Mouse (Mus musculus): ENCODE measurements around the gene Ddb2. TPM values are rescaled to one million over a fixed set of nuclear protein-coding genes. Genes with fewer than 3 reads are reported as not detected.

The Ddb2 gene
- polyA plus RNA-seq, 1 experiment: 8.4 TPM

GRCm38 (mm10) chr2:91194624-91195332 is 42.0 kb downstream of the Ddb2 start:
- peak; percentile 59 for TF ChIP-seq CTCF (IDR thresholded peaks at IDR 0.05; ENCODE audit: borderline replicate concordance, insufficient read depth, low read length)
- peak; percentile 28; the same call in 1 of the 2 replicates for TF ChIP-seq POLR2A (IDR thresholded peaks at IDR 0.05; ENCODE audit: low read depth, low read length)
- Histone ChIP-seq H3K4me1 (ENCODE audit: control insufficient read depth, insufficient read depth, low read length) (no peaks in the 10 kb centered on the region), H3K4me3 (ENCODE audit: insufficient read depth, low read length) (peak overlapping the region; percentile 2; the same call in 1 of the 2 replicates), H3K27ac (ENCODE audit: insufficient read depth, low read length) (no peak overlapping the region)

GRCm38 (mm10) chr2:91190501-91190900 is 46.3 kb downstream of the Ddb2 start:
- Histone ChIP-seq H3K27ac (ENCODE audit: insufficient read depth, low read length) (no peak overlapping the region), H3K4me1 (ENCODE audit: control insufficient read depth, insufficient read depth, low read length) (no peaks in the 10 kb centered on the region), H3K4me3 (ENCODE audit: insufficient read depth, low read length) (no peak overlapping the region)
- TF ChIP-seq CTCF (IDR thresholded peaks at IDR 0.05; ENCODE audit: borderline replicate concordance, insufficient read depth, low read length) (no peak), POLR2A (IDR thresholded peaks at IDR 0.05; ENCODE audit: low read depth, low read length) (no peak)

- Histone ChIP-seq H3K4me3 (ENCODE audit: insufficient read depth, low read length) (no peak overlapping the region), H3K27ac (ENCODE audit: insufficient read depth, low read length) (peak overlapping the region; percentile 17; the same call in 1 of the 2 replicates), H3K4me1 (ENCODE audit: control insufficient read depth, insufficient read depth, low read length) (no peaks in the 10 kb centered on the region)
- no peak for TF ChIP-seq CTCF (IDR thresholded peaks at IDR 0.05; ENCODE audit: borderline replicate concordance, insufficient read depth, low read length)
- TF ChIP-seq POLR2A (IDR thresholded peaks at IDR 0.05; ENCODE audit: low read depth, low read length): no peak
Measured at GRCm38 (mm10) chr2:91187431-91187830, 49.4 kb downstream of the Ddb2 start.

GRCm38 (mm10) chr2:91186208-91186607 is 50.6 kb downstream of the Ddb2 start:
- Histone ChIP-seq H3K4me1 (ENCODE audit: control insufficient read depth, insufficient read depth, low read length) (peaks cover 4% of the 10 kb centered on the region; the same call in 1 of the 2 replicates), H3K4me3 (ENCODE audit: insufficient read depth, low read length) (no peak overlapping the region), H3K27ac (ENCODE audit: insufficient read depth, low read length) (no peak overlapping the region)
- TF ChIP-seq CTCF (IDR thresholded peaks at IDR 0.05; ENCODE audit: borderline replicate concordance, insufficient read depth, low read length) (no peak), POLR2A (IDR thresholded peaks at IDR 0.05; ENCODE audit: low read depth, low read length) (no peak)

GRCm38 (mm10) chr2:91183711-91184405 is 52.9 kb downstream of the Ddb2 start, which contains the start of gene Madd:
TSS of gene Madd (minus strand) at chr2:91183837.
- Histone ChIP-seq H3K4me1 (ENCODE audit: control insufficient read depth, insufficient read depth, low read length) (peaks cover 4% of the 10 kb centered on the region; the same call in 1 of the 2 replicates), H3K4me3 (ENCODE audit: insufficient read depth, low read length) (peak within 1 kb of the TSS; percentile 76), H3K27ac (ENCODE audit: insufficient read depth, low read length) (no peak within 1 kb of the TSS)
- no peak for TF ChIP-seq POLR2A (IDR thresholded peaks at IDR 0.05; ENCODE audit: low read depth, low read length)
- TF ChIP-seq CTCF (IDR thresholded peaks at IDR 0.05; ENCODE audit: borderline replicate concordance, insufficient read depth, low read length): no peak

GRCm38 (mm10) chr2:91183148-91183513 is 53.7 kb downstream of the Ddb2 start:
- peaks cover 4% of the 10 kb centered on the region; the same call in 1 of the 2 replicates for H3K4me1 ChIP-seq (ENCODE audit: control insufficient read depth, insufficient read depth, low read length)
- no peak for TF ChIP-seq POLR2A (IDR thresholded peaks at IDR 0.05; ENCODE audit: low read depth, low read length)
- TF ChIP-seq CTCF (IDR thresholded peaks at IDR 0.05; ENCODE audit: borderline replicate concordance, insufficient read depth, low read length): no peak
- H3K27ac ChIP-seq (ENCODE audit: insufficient read depth, low read length): no peak overlapping the region
- H3K4me3 ChIP-seq (ENCODE audit: insufficient read depth, low read length): peak overlapping the region; percentile 76

GRCm38 (mm10) chr2:91182405-91183147 is 54.2 kb downstream of the Ddb2 start:
- TF ChIP-seq CTCF (IDR thresholded peaks at IDR 0.05; ENCODE audit: borderline replicate concordance, insufficient read depth, low read length) (no peak), POLR2A (IDR thresholded peaks at IDR 0.05; ENCODE audit: low read depth, low read length) (no peak)
- peaks cover 4% of the 10 kb centered on the region; the same call in 1 of the 2 replicates for H3K4me1 ChIP-seq (ENCODE audit: control insufficient read depth, insufficient read depth, low read length)
- H3K27ac ChIP-seq (ENCODE audit: insufficient read depth, low read length): no peak overlapping the region
- peak overlapping the region; percentile 76 for H3K4me3 ChIP-seq (ENCODE audit: insufficient read depth, low read length)

GRCm38 (mm10) chr2:91182016-91182404 is 54.8 kb downstream of the Ddb2 start:
- TF ChIP-seq POLR2A (IDR thresholded peaks at IDR 0.05; ENCODE audit: low read depth, low read length): no peak
- no peak for TF ChIP-seq CTCF (IDR thresholded peaks at IDR 0.05; ENCODE audit: borderline replicate concordance, insufficient read depth, low read length)
- no peak overlapping the region for H3K27ac ChIP-seq (ENCODE audit: insufficient read depth, low read length)
- peaks cover 4% of the 10 kb centered on the region; the same call in 1 of the 2 replicates for H3K4me1 ChIP-seq (ENCODE audit: control insufficient read depth, insufficient read depth, low read length)
- H3K4me3 ChIP-seq (ENCODE audit: insufficient read depth, low read length): peak overlapping the region; percentile 76

- H3K4me3 ChIP-seq (ENCODE audit: insufficient read depth, low read length): no peak overlapping the region
Measured at GRCm38 (mm10) chr2:91180706-91181105, 56.1 kb downstream of the Ddb2 start.

More at GRCm38 (mm10) chr2:91180706-91181105, 56.1 kb downstream of the Ddb2 start:
- peaks cover 4% of the 10 kb centered on the region; the same call in 1 of the 2 replicates for H3K4me1 ChIP-seq (ENCODE audit: control insufficient read depth, insufficient read depth, low read length)
- no peak for TF ChIP-seq POLR2A (IDR thresholded peaks at IDR 0.05; ENCODE audit: low read depth, low read length)
- TF ChIP-seq CTCF (IDR thresholded peaks at IDR 0.05; ENCODE audit: borderline replicate concordance, insufficient read depth, low read length): no peak
- no peak overlapping the region for H3K27ac ChIP-seq (ENCODE audit: insufficient read depth, low read length)

All from embryonic fibroblast, embryonic 13.5 days (primary cell).